Mouse (Mus musculus): Measurements from ENCODE around the gene Hint2. TPM values are rescaled to one million over a fixed set of nuclear protein-coding genes. Genes with fewer than 3 reads are reported as not detected.

Gene Hint2
- polyA plus RNA-seq, 1 experiment, result 94.3 TPM

- Histone ChIP-seq H3K4me3 (replicated peaks; ENCODE audit: insufficient read depth, low read depth, low read length) (peak overlapping the region; percentile 7), H3K27ac (ENCODE audit: insufficient read depth, low read length) (0 out of 2 replicates have a peak overlapping the region, but pooled peaks have one; percentile 17), H3K27me3 (ENCODE audit: control insufficient read depth, insufficient read depth, low read length) (no peaks in the 10 kb centered on the region), H3K4me1 (ENCODE audit: control insufficient read depth, insufficient read depth, low read length) (peaks cover 28% of the 10 kb centered on the region)
- TF ChIP-seq CTCF (IDR thresholded peaks at IDR 0.05; ENCODE audit: borderline replicate concordance, insufficient read depth, low read depth, low read length) (no peak), POLR2A (IDR thresholded peaks at IDR 0.05; ENCODE audit: borderline replicate concordance, insufficient read depth, low read length) (no peak)
- peak; percentile 54 to 66 for DNase-seq
- 15% methylated on average over 20 of the region's 20 CpGs for WGBS
Observed at GRCm38 (mm10) chr4:43629106-43629817, 27.0 kb downstream of the Hint2 start.

GRCm38 (mm10) chr4:43620146-43620778, 36.0 kb downstream of the Hint2 start:
- DNase-seq, result no peak
- no peak overlapping the region for H3K4me3 ChIP-seq (replicated peaks; ENCODE audit: insufficient read depth, low read depth, low read length)
- TF ChIP-seq CTCF (IDR thresholded peaks at IDR 0.05; ENCODE audit: borderline replicate concordance, insufficient read depth, low read depth, low read length), result no peak
- no peak for TF ChIP-seq POLR2A (IDR thresholded peaks at IDR 0.05; ENCODE audit: borderline replicate concordance, insufficient read depth, low read length)
- WGBS, result 45% methylated on average over 4 of the region's 4 CpGs
- H3K27me3 ChIP-seq (ENCODE audit: control insufficient read depth, insufficient read depth, low read length), result no peaks in the 10 kb centered on the region
- H3K27ac ChIP-seq (ENCODE audit: insufficient read depth, low read length), result no peak overlapping the region
- no peaks in the 10 kb centered on the region for H3K4me1 ChIP-seq (ENCODE audit: control insufficient read depth, insufficient read depth, low read length)

GRCm38 (mm10) chr4:43613060-43613730, 43.1 kb downstream of the Hint2 start:
- TF ChIP-seq CTCF (IDR thresholded peaks at IDR 0.05; ENCODE audit: borderline replicate concordance, insufficient read depth, low read depth, low read length) (no peak), POLR2A (IDR thresholded peaks at IDR 0.05; ENCODE audit: borderline replicate concordance, insufficient read depth, low read length) (no peak)
- no peak for DNase-seq
- 64% methylated on average over 3 of the region's 3 CpGs for WGBS

GRCm38 (mm10) chr4:43612534-43612933, 43.7 kb downstream of the Hint2 start:
- no peaks in the 10 kb centered on the region for H3K27me3 ChIP-seq (ENCODE audit: control insufficient read depth, insufficient read depth, low read length)
- no peaks in the 10 kb centered on the region for H3K4me1 ChIP-seq (ENCODE audit: control insufficient read depth, insufficient read depth, low read length)
- TF ChIP-seq CTCF (IDR thresholded peaks at IDR 0.05; ENCODE audit: borderline replicate concordance, insufficient read depth, low read depth, low read length) (no peak), POLR2A (IDR thresholded peaks at IDR 0.05; ENCODE audit: borderline replicate concordance, insufficient read depth, low read length) (no peak)
- DNase-seq, result no peak
- 73% methylated on average over 10 of the region's 10 CpGs for WGBS
- no peak overlapping the region for H3K4me3 ChIP-seq (replicated peaks; ENCODE audit: insufficient read depth, low read depth, low read length)
- no peak overlapping the region for H3K27ac ChIP-seq (ENCODE audit: insufficient read depth, low read length)

More at GRCm38 (mm10) chr4:43613060-43613730, 43.1 kb downstream of the Hint2 start:
- H3K27ac ChIP-seq (ENCODE audit: insufficient read depth, low read length), result no peak overlapping the region
- H3K4me3 ChIP-seq (replicated peaks; ENCODE audit: insufficient read depth, low read depth, low read length), result no peak overlapping the region
- H3K4me1 ChIP-seq (ENCODE audit: control insufficient read depth, insufficient read depth, low read length), result no peaks in the 10 kb centered on the region
- H3K27me3 ChIP-seq (ENCODE audit: control insufficient read depth, insufficient read depth, low read length), result no peaks in the 10 kb centered on the region

- DNase-seq, result no peak
- no peak for TF ChIP-seq POLR2A (IDR thresholded peaks at IDR 0.05; ENCODE audit: borderline replicate concordance, insufficient read depth, low read length)
- TF ChIP-seq CTCF (IDR thresholded peaks at IDR 0.05; ENCODE audit: borderline replicate concordance, insufficient read depth, low read depth, low read length), result no peak
- H3K4me3 ChIP-seq (replicated peaks; ENCODE audit: insufficient read depth, low read depth, low read length), result no peak overlapping the region
- H3K27ac ChIP-seq (ENCODE audit: insufficient read depth, low read length), result no peak overlapping the region
- WGBS, result 80% methylated on average over 9 of the region's 9 CpGs
- H3K4me1 ChIP-seq (ENCODE audit: control insufficient read depth, insufficient read depth, low read length), result no peaks in the 10 kb centered on the region
- H3K27me3 ChIP-seq (ENCODE audit: control insufficient read depth, insufficient read depth, low read length), result no peaks in the 10 kb centered on the region
Observed at GRCm38 (mm10) chr4:43604751-43605685, 51.2 kb downstream of the Hint2 start.

Other genes with a start within 250 kb of the Hint2 start
- gene Fam166b, start 227.3 kb downstream of the Hint2 start, polyA plus RNA-seq (2012; rRNA removed), result 0.87 and 2.0 TPM in 2 replicates
- 51.2 and 56.3 TPM in 2 replicates for gene Tesk1, start 214.5 kb downstream of the Hint2 start, polyA plus RNA-seq (2012; rRNA removed)
- gene Cd72, start 201.8 kb downstream of the Hint2 start, polyA plus RNA-seq (2012; rRNA removed), result 0.74 and 0.84 TPM in 2 replicates
- not detected in 2 replicates for gene Sit1, start 172.7 kb downstream of the Hint2 start, polyA plus RNA-seq (2012; rRNA removed)
- 133 and 137 TPM in 2 replicates for gene Ccdc107, start 163.6 kb downstream of the Hint2 start, polyA plus RNA-seq (2012; rRNA removed)
- gene Arhgef39, start 156.8 kb downstream of the Hint2 start, polyA plus RNA-seq (2012; rRNA removed), result 2.8 and 3.2 TPM in 2 replicates
- 15.8 and 17.7 TPM in 2 replicates for gene Car9, start 149.5 kb downstream of the Hint2 start, polyA plus RNA-seq (2012; rRNA removed)
- gene Tpm2, start 132.7 kb downstream of the Hint2 start, polyA plus RNA-seq (2012; rRNA removed), result 18.0 and 21.1 TPM in 2 replicates
- gene Creb3, start 94.1 kb downstream of the Hint2 start, polyA plus RNA-seq (2012; rRNA removed), result 70.4 and 71.2 TPM in 2 replicates
- gene Tln1, start 93.8 kb downstream of the Hint2 start, polyA plus RNA-seq (2012; rRNA removed), result 48.8 and 53.9 TPM in 2 replicates
- gene Rgp1, start 77.8 kb downstream of the Hint2 start, polyA plus RNA-seq (2012; rRNA removed), result 30.3 and 39.2 TPM in 2 replicates
- 79.8 and 80.0 TPM in 2 replicates for gene Gba2, start 77.6 kb downstream of the Hint2 start, polyA plus RNA-seq (2012; rRNA removed)
- not detected in 2 replicates for gene Msmp, start 72.0 kb downstream of the Hint2 start, polyA plus RNA-seq (2012; rRNA removed)
- gene Npr2, start 24.5 kb downstream of the Hint2 start, polyA plus RNA-seq (2012; rRNA removed), result 140 and 145 TPM in 2 replicates
- gene Spag8, start 2.9 kb downstream of the Hint2 start, polyA plus RNA-seq (2012; rRNA removed), result 3.8 and 5.7 TPM in 2 replicates
- 21.2 and 21.8 TPM in 2 replicates for gene Tmem8b, start 12.5 kb upstream of the Hint2 start, polyA plus RNA-seq (2012; rRNA removed)
- 0.77 and 1.0 TPM in 2 replicates for gene Fam221b, start 12.7 kb upstream of the Hint2 start, polyA plus RNA-seq (2012; rRNA removed)
- gene Olfr70, start 44.3 kb upstream of the Hint2 start, polyA plus RNA-seq (2012; rRNA removed), result not detected in 2 replicates
- not detected in 2 replicates for gene Olfr71, start 53.8 kb upstream of the Hint2 start, polyA plus RNA-seq (2012; rRNA removed)
- 1.6 and 1.9 TPM in 2 replicates for gene Hrct1, start 70.7 kb upstream of the Hint2 start, polyA plus RNA-seq (2012; rRNA removed)
- gene Spaar, start 73.6 kb upstream of the Hint2 start, polyA plus RNA-seq (2012; rRNA removed), result 0.76 and 0.88 TPM in 2 replicates
- gene Olfr159, start 114.5 kb upstream of the Hint2 start, polyA plus RNA-seq (2012; rRNA removed), result not detected in 2 replicates
- gene Olfr156, start 167.4 kb upstream of the Hint2 start, polyA plus RNA-seq (2012; rRNA removed), result not detected in 2 replicates
- not detected in 2 replicates for gene Olfr157, start 183.7 kb upstream of the Hint2 start, polyA plus RNA-seq (2012; rRNA removed)
- not detected in 2 replicates for gene Olfr155, start 195.1 kb upstream of the Hint2 start, polyA plus RNA-seq (2012; rRNA removed)
- gene Reck, start 219.1 kb upstream of the Hint2 start, polyA plus RNA-seq (2012; rRNA removed), result 8.3 and 9.8 TPM in 2 replicates

Measured in cerebellum, adult 2 months (tissue).